Mouse (Mus musculus): ENCODE data around the gene Dhrs7. TPM values are rescaled to one million over a fixed set of nuclear protein-coding genes. Genes with fewer than 3 reads are reported as not detected.

Dhrs7 gene
- polyA plus RNA-seq, 1 experiment: 23.9 TPM

- H3K4me1 ChIP-seq (ENCODE audit: control insufficient read depth, insufficient read depth, insufficient read length, low read length): no peaks in the 10 kb centered on the region
- 85% methylated on average over 3 of the region's 3 CpGs for WGBS
These were observed 52.7 kb downstream of the Dhrs7 start for GRCm38 (mm10) chr12:72612053-72612452.

More at GRCm38 (mm10) chr12:72612053-72612452, 52.7 kb downstream of the Dhrs7 start:
- no peak overlapping the region for H3K4me3 ChIP-seq (ENCODE audit: low read depth, low read length)
- no peaks in the 10 kb centered on the region for H3K36me3 ChIP-seq (ENCODE audit: control insufficient read depth, insufficient read depth, low read length)
- no peaks in the 10 kb centered on the region for H3K27me3 ChIP-seq (ENCODE audit: control insufficient read depth, insufficient read depth, low read length)
- H3K27ac ChIP-seq (ENCODE audit: insufficient read depth, low read depth, low read length): no peak overlapping the region
- no peak for TF ChIP-seq CTCF (IDR thresholded peaks at IDR 0.05; ENCODE audit: extremely low read depth, insufficient read length, insufficient replicate concordance, low read depth, low read length)
- no peak for TF ChIP-seq POLR2A (IDR thresholded peaks at IDR 0.05; ENCODE audit: low read depth, low read length)

Other genes starting within 250 kb of the Dhrs7 start
- 0.09 TPM in 1 of 2 replicates, not detected in the other for gene Lrrc9, start 223.0 kb downstream of the Dhrs7 start, polyA plus RNA-seq (2012; rRNA removed)
- gene Pcnx4, start 128.5 kb downstream of the Dhrs7 start, polyA plus RNA-seq (2012; rRNA removed): 0.43 and 0.51 TPM in 2 replicates
- gene Gm4756, start 15.2 kb downstream of the Dhrs7 start, polyA plus RNA-seq (2012; rRNA removed): not detected in 2 replicates
- 10.4 and 34.7 TPM in 2 replicates for gene Ppm1a, start 92.5 kb upstream of the Dhrs7 start, polyA plus RNA-seq (2012; rRNA removed)